Comparison of ENCODE assay signal across 9 mouse cellular contexts in the genomic region with DNA sequence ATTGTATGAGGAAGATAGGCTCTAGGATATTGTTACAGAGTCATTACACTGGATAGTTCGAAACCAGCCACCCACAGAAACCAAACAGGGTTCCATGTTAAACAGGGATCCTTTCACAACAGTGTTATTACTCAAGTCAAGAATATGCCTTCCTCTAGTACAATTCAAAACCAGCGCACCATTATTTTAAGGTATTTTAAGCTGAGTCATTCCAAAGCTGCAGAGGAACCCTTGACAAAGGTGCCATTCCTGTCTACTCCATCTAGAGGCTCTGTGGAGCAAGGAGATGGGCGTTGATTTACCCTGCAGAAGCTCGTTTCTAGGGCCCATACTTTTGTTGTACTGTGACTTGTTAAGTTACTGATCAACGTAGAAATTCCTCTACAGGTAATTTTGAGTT. TPM values are rescaled to one million over a fixed set of nuclear protein-coding genes. Genes with fewer than 3 reads are reported as not detected.
DNase-seq lines count a peak whose midpoint lies in the region; ATAC-seq lines count a peak whose summit lies in the region.
"Had no signal": no experiment of that assay in that cellular context is flagged by ENCODE, and none has a peak within 500 bp of the region (broad histone marks: within the 10 kb centered on the region; RNA-seq: fewer than 3 reads in every experiment).

No protein-coding gene starts in this region.

- WGBS in kidney, embryonic 16.5 days, result 57% methylated on average over 5 of the region's 5 CpGs
- WGBS in midbrain, embryonic 15.5 days, result 45% methylated on average over 5 of the region's 5 CpGs

- H3K4me1 ChIP-seq in kidney, embryonic 16.5 days (ENCODE audit: insufficient read depth, low read length), result peaks cover 27% of the 10 kb centered on the region
- H3K4me1 ChIP-seq in midbrain, embryonic 15.5 days, result peaks cover 38% of the 10 kb centered on the region

- H3K4me2 ChIP-seq in kidney, embryonic 16.5 days (replicated peaks; ENCODE audit: low read depth, low read length), result peak overlapping the region; percentile 46
- H3K4me2 ChIP-seq in midbrain, embryonic 15.5 days, result peak overlapping the region; percentile 21
- H3K4me2 ChIP-seq: limb, embryonic 15.5 days had no signal

- H3K36me3 ChIP-seq in kidney, embryonic 16.5 days (ENCODE audit: insufficient read depth, low read length), result peaks cover 12% of the 10 kb centered on the region
- 0 out of 2 replicates have a peak, but pooled peaks cover 3% of the 10 kb centered on the region for H3K36me3 ChIP-seq in midbrain, embryonic 15.5 days (replicated peaks)

- H3K9ac ChIP-seq in kidney, embryonic 16.5 days (replicated peaks; ENCODE audit: low read length), result 0 out of 2 replicates have a peak overlapping the region, but pooled peaks have one; percentile 26
- no peak overlapping the region for H3K9ac ChIP-seq in midbrain, embryonic 15.5 days
- H3K9ac ChIP-seq: limb, embryonic 15.5 days had no signal

- H3K9me3 ChIP-seq in kidney, embryonic 16.5 days (ENCODE audit: low read length), result no peaks in the 10 kb centered on the region
- H3K9me3 ChIP-seq in midbrain, embryonic 15.5 days, result no peaks in the 10 kb centered on the region
- H3K9me3 ChIP-seq: limb, embryonic 15.5 days had no signal

- H3K27ac ChIP-seq in kidney, embryonic 16.5 days (ENCODE audit: low read length), result no peak overlapping the region
- H3K27ac ChIP-seq in midbrain, embryonic 15.5 days, result no peak overlapping the region
- H3K27ac ChIP-seq: limb, embryonic 15.5 days had no signal

- DNase-seq in 3134 (ENCODE audit: extremely low read depth, insufficient read length, low spot score) (peak; percentile 29), ES-CJ7 (ENCODE audit: low read depth, low spot score) (peak; percentile 72)
- no peak for DNase-seq in right cerebral cortex, postnatal 25 days
- DNase-seq in layer of hippocampus, postnatal 10 days (ENCODE audit: low spot score in 2 of 2), result no peak
- DNase-seq in gastrocnemius, postnatal 4 days (ENCODE audit: low spot score in 2 of 2), result no peak

- H3K27me3 ChIP-seq in kidney, embryonic 16.5 days (ENCODE audit: insufficient read depth, low read length), result no peaks in the 10 kb centered on the region
- no peaks in the 10 kb centered on the region for H3K27me3 ChIP-seq in midbrain, embryonic 15.5 days (replicated peaks)
- H3K27me3 ChIP-seq: limb, embryonic 15.5 days had no signal

- H3K4me3 ChIP-seq in kidney, embryonic 16.5 days (ENCODE audit: low read length), result peak overlapping the region; percentile 19
- H3K4me3 ChIP-seq in midbrain, embryonic 15.5 days, result peak overlapping the region; percentile 15
- H3K4me3 ChIP-seq: limb, embryonic 15.5 days had no signal

- peak; percentile 74 for ATAC-seq in erythroblast, adult 5-6 weeks (replicated peaks; ENCODE audit: low FRiP score, poor library complexity, severe bottlenecking)
- ATAC-seq in kidney, embryonic 16.5 days (ENCODE audit: low FRiP score, low TSS enrichment), result no peak
- no peak for ATAC-seq in midbrain, embryonic 15.5 days (replicated peaks)

RNA-seq across cellular contexts. Expression of a gene that starts 2.3 kb away (rescaled TPM):
- 31.1 and 50.2 TPM in 2 replicates for total RNA-seq in erythroblast, adult 5-6 weeks (2015; ENCODE audit: low replicate concordance)
- total RNA-seq in erythroblast, adult 5-6 weeks (2017; ENCODE audit: low replicate concordance), result 21.5 and 33.2 TPM in 2 replicates
- 98.9 and 102 TPM in 2 replicates for polyA plus RNA-seq in kidney, embryonic 16.5 days (2015; fragmentation: Nextera tagmentation; extraction: Ambion mirVana)
- polyA plus RNA-seq in midbrain, embryonic 15.5 days (2015; fragmentation: Nextera tagmentation; extraction: Ambion mirVana), result 59.3 and 59.6 TPM in 2 replicates
- total RNA-seq in layer of hippocampus, postnatal 10 days (2021), result 10 to 100 TPM; 26.5 to 27.5 TPM
- 10 to 100 TPM; 35.0 to 35.9 TPM for total RNA-seq in gastrocnemius, postnatal 4 days (2021)

RNA-seq across cellular contexts. Expression of a gene that starts 31.4 kb away (rescaled TPM):
- total RNA-seq in erythroblast, adult 5-6 weeks (2015; ENCODE audit: low replicate concordance), result 8.8 and 15.4 TPM in 2 replicates
- total RNA-seq in erythroblast, adult 5-6 weeks (2017; ENCODE audit: low replicate concordance), result 14.9 and 49.1 TPM in 2 replicates
- 9.6 and 11.6 TPM in 2 replicates for polyA plus RNA-seq in kidney, embryonic 16.5 days (2015; fragmentation: Nextera tagmentation; extraction: Ambion mirVana)
- 6.3 and 6.4 TPM in 2 replicates for polyA plus RNA-seq in midbrain, embryonic 15.5 days (2015; fragmentation: Nextera tagmentation; extraction: Ambion mirVana)
- total RNA-seq in layer of hippocampus, postnatal 10 days (2021), result 1 to 10 TPM; 6.1 to 8.0 TPM
- total RNA-seq in gastrocnemius, postnatal 4 days (2021), result 1 to 10 TPM; 7.9 to 9.3 TPM

Comparison
In these comparisons a context has a peak if more than half of its experiments do, and no peak if none do; other contexts are left out.
1. DNase-seq: peak in 3134 (single experiment) and ES-CJ7 (single experiment); none in right cerebral cortex, postnatal 25 days (single experiment), layer of hippocampus, postnatal 10 days (0 of 2) and gastrocnemius, postnatal 4 days (0 of 2).